Mouse (Mus musculus): ENCODE measurements around the gene Slc4a10. TPM values are rescaled to one million over a fixed set of nuclear protein-coding genes. Genes with fewer than 3 reads are reported as not detected.

Slc4a10 gene
- total RNA-seq, 2 experiments from 2014 or later, result 0.20 to 1.2 TPM

DNA sequence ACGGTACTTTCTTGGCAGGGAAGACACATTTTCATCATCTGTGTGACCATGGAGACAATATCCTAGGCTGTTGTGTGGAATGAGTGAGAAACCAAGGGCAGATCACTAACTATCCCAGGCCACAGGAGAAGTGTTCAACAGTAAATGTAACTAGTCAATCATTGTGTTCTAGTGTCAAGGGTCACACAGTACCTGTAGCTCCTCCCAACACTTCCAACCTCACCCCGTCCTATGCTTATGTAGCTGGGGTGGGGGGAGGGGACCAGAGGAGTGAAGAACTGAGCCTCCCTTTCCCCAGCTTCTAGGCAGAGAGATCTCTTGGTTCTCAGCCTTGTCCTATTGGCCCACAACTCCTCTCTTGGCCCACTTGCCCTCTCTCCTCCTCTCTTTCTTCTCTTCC is 323.8 kb downstream of the Slc4a10 start:
- Histone ChIP-seq H3K27ac (no peak overlapping the region), H3K4me3 (no peak overlapping the region)
- intact Hi-C loops (cut with DNase I), result no loop called here
- no peak for DNase-seq
- TF ChIP-seq CTCF (IDR thresholded peaks at IDR 0.05), result no peak

DNA sequence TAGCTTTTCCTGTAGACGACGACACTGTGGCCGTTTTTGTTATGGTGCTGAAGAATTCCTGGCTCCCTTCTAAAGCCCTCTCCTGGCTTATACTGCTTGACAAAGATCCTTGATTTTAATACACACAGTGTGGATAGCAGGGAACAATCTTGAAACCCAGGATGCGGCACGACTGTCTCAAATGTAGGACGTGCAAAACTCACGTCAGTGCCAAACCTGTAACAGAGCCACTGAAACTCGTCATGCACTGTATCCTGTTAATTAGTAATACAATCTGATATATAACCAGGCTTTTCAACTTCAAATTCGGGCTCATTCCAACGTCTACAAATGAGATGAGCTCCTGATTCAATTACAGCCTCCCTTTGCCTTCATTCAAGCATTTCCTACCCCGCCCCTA is 327.4 kb downstream of the Slc4a10 start:
- TF ChIP-seq CTCF (IDR thresholded peaks at IDR 0.05), result no peak
- H3K27ac ChIP-seq, result no peak overlapping the region
- DNase-seq, result no peak
- intact Hi-C loops (cut with DNase I), result no loop called here
- H3K4me3 ChIP-seq, result no peak overlapping the region

Other genes with a start within 250 kb of the Slc4a10 start
- gene Tbr1, start 243.5 kb upstream of the Slc4a10 start, total RNA-seq (2021), result not detected